Mouse (Mus musculus): ENCODE measurements at regions not wholly inside any gene's neighbourhood (a gene's known extent, or its start where the extent isn't known, plus 50 kb on each side); places are given as distances from the start of the nearest gene placed in this dataset.

DNA sequence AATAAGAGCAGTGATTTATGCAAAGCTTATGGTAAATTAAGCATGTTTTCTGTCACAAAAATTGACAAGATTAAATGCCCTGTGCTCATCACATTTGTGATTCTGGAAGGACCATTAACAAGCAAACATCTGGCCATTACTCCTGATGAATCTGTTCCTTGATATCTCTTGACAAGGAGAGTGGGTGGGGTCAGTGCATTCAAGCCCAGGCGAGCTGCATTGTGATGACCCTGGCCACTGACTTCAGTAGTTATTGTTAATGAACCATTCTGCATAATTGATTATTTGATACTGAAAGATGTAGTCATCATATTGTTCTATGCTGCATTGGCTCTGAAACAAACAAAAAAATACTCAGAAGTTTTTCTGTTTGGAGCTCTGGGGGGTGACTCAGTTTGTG lies 115.4 kb upstream of the Prmt6 start:
- no peak overlapping the region for H3K4me3 ChIP-seq
- no peak overlapping the region for H3K27ac ChIP-seq
- intact Hi-C loops (cut with DNase I), result no loop called here
- no peak for TF ChIP-seq CTCF (IDR thresholded peaks at IDR 0.05)
- no peak for DNase-seq (ENCODE audit: extremely low spot score in 1 of 2, low spot score in 2 of 2)

DNA sequence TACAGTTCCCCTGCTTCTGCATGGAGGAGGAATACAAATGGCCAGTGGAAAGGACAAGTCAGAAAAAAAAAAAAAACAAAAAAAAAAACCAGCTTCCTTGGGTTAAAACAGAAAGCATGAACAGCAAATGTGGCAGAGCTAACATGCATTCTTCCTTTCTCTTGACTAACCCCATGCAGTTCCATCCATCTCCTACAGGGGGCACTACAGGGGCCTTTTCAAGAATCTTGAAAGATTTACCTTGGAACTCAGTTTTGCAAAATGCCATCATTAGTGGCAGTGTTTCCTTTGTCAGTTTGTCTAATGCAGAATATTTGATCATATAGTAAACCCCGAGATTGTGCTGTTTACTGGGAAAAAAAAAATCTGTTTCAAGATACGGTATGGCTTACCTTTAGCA lies 111.1 kb upstream of the Prmt6 start:
- H3K27ac ChIP-seq, result no peak overlapping the region
- H3K4me3 ChIP-seq, result no peak overlapping the region
- no peak for DNase-seq (ENCODE audit: extremely low spot score in 1 of 2, low spot score in 2 of 2)
- intact Hi-C loops (cut with DNase I), result no loop called here
- TF ChIP-seq CTCF (IDR thresholded peaks at IDR 0.05), result peak; percentile 50

DNA sequence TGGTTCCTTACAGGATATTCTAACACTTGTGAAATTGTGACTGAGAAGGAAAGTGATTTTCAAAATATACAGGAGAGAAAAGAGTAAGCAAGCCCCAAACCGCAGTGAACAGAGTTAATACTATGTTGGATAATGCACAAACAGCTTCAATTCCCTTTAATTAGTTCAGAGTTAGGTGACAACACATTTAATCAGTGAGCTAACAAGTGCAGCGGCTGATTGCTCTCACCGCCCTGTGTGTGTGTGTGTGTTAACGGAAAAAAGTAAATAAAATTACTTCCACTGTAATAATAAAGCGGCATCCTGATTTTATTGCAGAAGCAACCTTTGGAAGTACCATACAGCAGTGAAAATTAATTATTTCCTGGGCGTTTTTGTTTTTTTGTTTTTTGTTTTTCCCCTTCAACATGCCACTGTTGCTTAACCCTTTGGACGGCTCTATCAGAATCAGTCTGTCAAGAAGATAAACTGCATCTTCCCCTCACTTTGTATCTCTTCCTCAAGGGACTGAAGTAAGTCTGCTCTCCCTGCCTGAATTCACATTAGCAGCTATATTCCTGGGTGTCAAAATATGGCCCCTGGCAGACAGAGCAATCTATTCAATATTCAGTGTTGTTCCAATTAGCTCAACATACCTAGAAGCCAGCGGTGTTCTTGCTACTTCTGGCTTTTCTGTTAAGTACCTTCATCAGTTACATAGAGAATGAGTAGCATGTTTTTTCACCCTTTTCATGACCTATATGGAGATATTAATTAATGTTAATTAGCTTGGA lies 106.2 kb upstream of the Prmt6 start:
- TF ChIP-seq CTCF (IDR thresholded peaks at IDR 0.05), result no peak
- Histone ChIP-seq H3K4me3 (no peak overlapping the region), H3K27ac (no peak overlapping the region)
- intact Hi-C loops (cut with DNase I), result no loop called here
- DNase-seq (ENCODE audit: extremely low spot score in 1 of 2, low spot score in 2 of 2), result no peak

DNA sequence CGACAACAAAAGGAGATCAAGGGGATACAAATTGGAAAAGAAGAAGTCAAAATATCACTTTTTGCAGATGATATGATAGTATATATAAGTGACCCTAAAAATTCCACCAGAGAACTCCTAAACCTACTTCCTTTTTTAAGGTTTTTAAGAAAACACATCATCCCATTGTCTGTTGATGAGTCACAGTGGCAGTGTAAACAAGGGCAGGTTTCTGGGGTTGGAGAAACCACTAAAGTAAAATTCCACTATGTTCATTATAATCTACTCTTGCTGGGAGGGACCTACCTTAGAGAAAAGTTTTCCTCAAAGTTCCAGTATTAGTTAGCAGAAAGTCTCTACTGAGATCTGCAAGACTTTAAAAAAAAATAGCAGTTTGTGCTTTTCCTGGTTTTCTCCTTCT lies 102.9 kb upstream of the Prmt6 start:
- no peak for TF ChIP-seq CTCF (IDR thresholded peaks at IDR 0.05)
- DNase-seq (ENCODE audit: extremely low spot score in 1 of 2, low spot score in 2 of 2), result no peak
- Histone ChIP-seq H3K4me3 (no peak overlapping the region), H3K27ac (no peak overlapping the region)
- intact Hi-C loops (cut with DNase I), result no loop called here

DNA sequence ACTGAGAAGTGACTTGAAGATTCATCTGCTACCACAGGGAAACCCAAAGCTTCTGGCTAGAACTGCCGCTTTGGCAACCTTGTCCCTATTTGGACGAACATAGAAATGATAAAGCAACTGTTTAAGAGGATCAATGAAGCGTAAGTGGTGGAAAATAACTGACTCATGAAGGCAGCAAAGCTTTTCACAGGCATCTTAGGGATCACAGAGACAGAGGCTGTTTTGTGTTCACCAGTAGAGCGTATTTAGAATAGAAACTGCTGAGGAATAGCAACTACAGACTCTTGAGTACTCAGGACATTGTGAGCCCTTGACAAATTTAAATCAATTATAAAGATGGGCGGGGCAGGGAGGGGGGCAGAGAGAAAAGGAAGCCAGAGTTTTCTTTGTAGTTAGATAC lies 99.3 kb upstream of the Prmt6 start:
- no peak for TF ChIP-seq CTCF (IDR thresholded peaks at IDR 0.05)
- intact Hi-C loops (cut with DNase I), result no loop called here
- DNase-seq (ENCODE audit: extremely low spot score in 1 of 2, low spot score in 2 of 2), result no peak
- Histone ChIP-seq H3K4me3 (no peak overlapping the region), H3K27ac (no peak overlapping the region)

DNA sequence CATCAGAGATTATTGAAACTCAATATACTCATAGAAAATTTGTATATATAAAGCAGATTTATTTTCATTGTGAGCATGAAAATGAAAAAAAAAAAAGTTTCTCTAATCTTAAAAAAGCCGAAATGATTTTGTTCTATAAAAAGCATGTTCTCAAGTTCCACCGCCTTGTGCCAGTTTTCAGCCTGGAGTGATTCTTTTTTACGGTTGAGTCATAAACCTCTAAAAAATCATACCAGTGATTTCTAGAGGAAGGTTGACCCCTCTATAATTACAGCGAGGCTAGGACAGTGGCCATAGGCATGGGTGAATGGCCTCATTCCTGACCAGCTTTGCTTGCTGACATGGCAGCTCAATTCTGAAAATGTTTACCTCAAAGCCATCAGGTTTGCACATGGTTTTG lies 98.6 kb upstream of the Prmt6 start:
- intact Hi-C loops (cut with DNase I), result no loop called here
- DNase-seq (ENCODE audit: extremely low spot score in 1 of 2, low spot score in 2 of 2), result peak in 1 of 2 experiments; percentile 15
- Histone ChIP-seq H3K4me3 (no peak overlapping the region), H3K27ac (no peak overlapping the region)
- no peak for TF ChIP-seq CTCF (IDR thresholded peaks at IDR 0.05)

DNA sequence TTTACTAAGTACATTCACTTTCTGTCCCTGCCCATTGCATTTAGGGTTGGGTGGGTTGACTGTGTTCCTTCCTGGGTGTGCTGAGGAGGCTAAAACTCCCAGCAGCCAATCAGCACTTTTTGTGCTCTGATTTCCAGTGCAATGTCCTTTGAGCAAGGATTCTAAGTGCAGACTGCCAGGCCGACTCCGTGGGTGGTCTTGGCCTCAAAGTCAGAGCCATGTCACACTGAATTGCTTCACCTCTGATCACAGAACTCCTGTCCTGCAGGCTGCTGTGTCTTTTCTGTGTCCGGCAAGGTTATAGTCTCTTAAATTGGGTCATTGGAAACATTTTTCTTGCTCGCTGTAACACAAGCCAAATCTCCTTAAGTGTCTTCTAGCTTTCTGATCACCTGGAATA lies 94.0 kb upstream of the Prmt6 start:
- TF ChIP-seq CTCF (IDR thresholded peaks at IDR 0.05), result no peak
- DNase-seq (ENCODE audit: extremely low spot score in 1 of 2, low spot score in 2 of 2), result no peak
- H3K4me3 ChIP-seq, result no peak overlapping the region
- intact Hi-C loops (cut with DNase I), result no loop called here
- H3K27ac ChIP-seq, result no peak overlapping the region

DNA sequence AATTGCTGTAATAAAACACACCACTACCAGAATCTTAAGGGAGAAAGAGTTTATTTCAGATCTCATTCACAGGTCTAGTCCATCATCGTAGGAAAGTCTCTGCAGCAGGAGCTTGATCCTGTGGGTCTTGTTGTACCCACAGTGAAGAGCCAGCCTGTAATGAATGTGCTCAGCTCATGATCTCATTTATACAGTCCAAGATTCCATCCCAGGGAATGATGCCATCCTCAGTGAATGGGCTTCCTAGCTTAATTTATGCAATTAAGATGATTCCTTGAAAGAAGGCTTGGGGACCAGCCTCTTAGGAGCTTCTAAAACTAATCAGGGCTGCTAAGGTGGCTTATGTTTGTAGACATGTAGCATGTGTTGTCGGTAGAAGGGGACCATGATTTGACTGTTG lies 89.3 kb upstream of the Prmt6 start:
- no peak for DNase-seq (ENCODE audit: extremely low spot score in 1 of 2, low spot score in 2 of 2)
- no peak overlapping the region for H3K4me3 ChIP-seq
- intact Hi-C loops (cut with DNase I), result no loop called here
- no peak for TF ChIP-seq CTCF (IDR thresholded peaks at IDR 0.05)
- no peak overlapping the region for H3K27ac ChIP-seq

DNA sequence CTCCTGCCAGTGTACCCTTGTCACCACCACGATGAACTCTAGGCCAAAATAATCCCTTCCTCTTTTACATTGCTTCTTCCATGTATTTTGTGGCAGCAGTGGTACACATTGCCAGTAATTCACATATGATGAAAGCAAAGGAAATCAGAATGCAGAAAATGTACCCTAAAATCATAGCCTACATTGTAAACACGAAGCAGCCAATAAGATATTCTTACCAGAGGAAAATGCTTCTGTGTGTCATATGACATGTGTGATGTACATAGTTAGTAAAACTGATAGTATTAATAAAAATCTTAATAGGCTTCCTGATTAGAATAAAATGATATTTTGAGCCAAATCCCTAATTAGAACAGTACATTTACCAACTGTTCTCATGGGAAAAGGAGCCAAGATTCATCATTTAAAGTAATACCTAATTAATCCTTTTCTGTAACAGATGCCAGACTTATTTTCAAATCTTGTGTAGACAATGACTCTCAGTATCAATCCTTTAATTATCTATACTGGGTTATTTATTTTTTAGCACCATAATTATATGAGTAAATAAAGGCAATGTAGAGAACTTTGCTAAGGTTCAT lies 88.3 kb upstream of the Prmt6 start:
- H3K4me3 ChIP-seq, result no peak overlapping the region
- DNase-seq (ENCODE audit: extremely low spot score in 1 of 2, low spot score in 2 of 2), result no peak
- TF ChIP-seq CTCF (IDR thresholded peaks at IDR 0.05), result no peak
- intact Hi-C loops (cut with DNase I), result no loop called here
- no peak overlapping the region for H3K27ac ChIP-seq

DNA sequence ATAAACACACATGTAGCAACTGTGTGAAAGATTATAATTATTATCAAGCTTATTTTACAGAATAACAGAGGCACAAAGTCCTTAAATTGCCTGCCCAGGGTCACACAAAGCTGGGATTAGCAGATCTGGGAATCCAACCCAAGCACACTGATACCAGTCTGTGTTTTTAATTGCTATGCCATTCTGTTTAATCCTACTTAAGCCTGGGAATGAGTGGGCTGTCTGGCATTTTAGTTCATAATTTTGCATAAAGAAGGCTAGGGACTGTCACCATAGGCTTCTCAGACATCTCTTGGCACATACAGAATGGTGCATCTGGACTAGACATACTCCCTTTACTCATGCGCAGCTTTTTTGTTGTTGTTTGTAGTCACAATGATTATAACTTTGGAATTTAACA lies 78.4 kb upstream of the Prmt6 start:
- Histone ChIP-seq H3K4me3 (no peak overlapping the region), H3K27ac (no peak overlapping the region)
- DNase-seq (ENCODE audit: extremely low spot score in 1 of 2, low spot score in 2 of 2), result no peak
- TF ChIP-seq CTCF (IDR thresholded peaks at IDR 0.05), result no peak
- intact Hi-C loops (cut with DNase I), result no loop called here

DNA sequence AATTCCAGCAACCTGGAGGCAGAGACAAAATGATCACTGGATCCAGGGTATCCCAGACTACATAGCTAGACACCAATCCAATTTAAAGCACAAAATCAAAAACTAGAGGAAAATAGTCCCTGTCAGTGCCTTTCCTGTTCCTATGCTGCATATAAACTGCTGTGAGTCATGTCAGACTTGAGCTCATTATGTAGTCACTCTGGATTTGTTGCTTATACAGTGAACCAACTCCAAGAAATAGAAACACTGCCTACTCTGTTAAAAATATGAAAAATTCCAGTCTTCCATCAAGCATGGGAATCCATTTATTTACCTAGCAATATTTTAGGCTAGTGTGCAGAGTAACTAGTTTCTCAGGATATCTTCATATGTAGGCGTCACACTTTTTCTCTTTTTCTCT lies 59.5 kb upstream of the Prmt6 start:
- Histone ChIP-seq H3K27ac (no peak overlapping the region), H3K4me3 (no peak overlapping the region)
- DNase-seq (ENCODE audit: extremely low spot score in 1 of 2, low spot score in 2 of 2), result no peak
- no peak for TF ChIP-seq CTCF (IDR thresholded peaks at IDR 0.05)
- intact Hi-C loops (cut with DNase I), result loop anchor here (2.0 kb wide), 1 partner anchor 21 kb away; no protein-coding TSS in a partner anchor

DNA sequence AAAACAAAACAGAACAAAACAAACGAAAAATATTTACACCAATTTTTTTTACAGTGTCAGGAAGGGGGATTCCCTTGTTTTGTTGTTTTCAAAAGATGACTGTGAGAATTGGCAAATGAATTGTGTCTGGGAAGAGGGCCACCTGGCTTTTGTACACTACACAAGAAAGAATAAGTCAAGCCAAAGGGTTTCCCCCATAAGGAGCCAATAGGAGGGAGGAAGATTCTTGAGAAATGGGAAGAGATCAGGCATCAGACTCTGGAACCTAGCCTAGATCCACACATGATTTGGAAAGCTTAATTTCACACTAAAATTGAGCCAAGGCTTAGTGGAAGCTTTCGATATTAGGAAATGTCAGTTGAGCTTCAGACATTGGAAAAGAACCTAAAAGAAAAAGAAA lies 52.4 kb upstream of the Prmt6 start:
- Histone ChIP-seq H3K4me3 (no peak overlapping the region), H3K27ac (no peak overlapping the region)
- no peak for DNase-seq (ENCODE audit: extremely low spot score in 1 of 2, low spot score in 2 of 2)
- TF ChIP-seq CTCF (IDR thresholded peaks at IDR 0.05), result no peak
- intact Hi-C loops (cut with DNase I), result no loop called here
